Mouse (Mus musculus): ENCODE results near the gene Ttll3. TPM values are rescaled to one million over a fixed set of nuclear protein-coding genes. Genes with fewer than 3 reads are reported as not detected.
A peak's percentile ranks its signal among the peaks of the same experiment; 100 is the strongest.

Gene Ttll3
- polyA plus RNA-seq, 1 experiment from 2014 or later = 10.7 TPM

GRCm38 (mm10) chr6:113441147-113441680 is 52.2 kb downstream of the Ttll3 start:
- Histone ChIP-seq H3K4me3 (replicated peaks) (no peak overlapping the region), H3K9ac (no peak overlapping the region), H3K4me1 (peaks cover 5% of the 10 kb centered on the region), H3K36me3 (0 out of 2 replicates have a peak, but pooled peaks cover 9% of the 10 kb centered on the region), H3K4me2 (replicated peaks) (no peak overlapping the region), H3K27me3 (no peaks in the 10 kb centered on the region), H3K9me3 (replicated peaks) (no peaks in the 10 kb centered on the region), H3K27ac (replicated peaks) (no peak overlapping the region)
- ATAC-seq (ENCODE audit: insufficient number of reproducible peaks, low FRiP score, low TSS enrichment, low read depth) = no peak
- 50% methylated on average over 7 of the region's 7 CpGs for WGBS

- H3K4me1 ChIP-seq = peaks cover 5% of the 10 kb centered on the region
- H3K9ac ChIP-seq = peak overlapping the region; percentile 86
- H3K9me3 ChIP-seq (replicated peaks) = no peaks in the 10 kb centered on the region
- ATAC-seq (ENCODE audit: insufficient number of reproducible peaks, low FRiP score, low TSS enrichment, low read depth) = no peak
- peak overlapping the region; percentile 83 for H3K4me2 ChIP-seq (replicated peaks)
- 38% methylated on average over 9 of the region's 9 CpGs for WGBS
- H3K4me3 ChIP-seq (replicated peaks) = peak overlapping the region; percentile 97
- H3K27ac ChIP-seq (replicated peaks) = peak overlapping the region; percentile 52
- peaks cover 13% of the 10 kb centered on the region for H3K36me3 ChIP-seq
- H3K27me3 ChIP-seq = no peaks in the 10 kb centered on the region
Observed at GRCm38 (mm10) chr6:113442087-113442441, 53.0 kb downstream of the Ttll3 start.

GRCm38 (mm10) chr6:113442442-113443090 is 53.5 kb downstream of the Ttll3 start, which contains the start of gene Jagn1:
Jagn1 (plus strand) TSS chr6:113442569.
- H3K27ac ChIP-seq (replicated peaks) = peak within 1 kb of the TSS; percentile 52
- H3K4me3 ChIP-seq (replicated peaks) = peak within 1 kb of the TSS; percentile 97
- H3K36me3 ChIP-seq = peaks cover 18% of the 10 kb centered on the region
- no peaks in the 10 kb centered on the region for H3K27me3 ChIP-seq
- peaks cover 5% of the 10 kb centered on the region for H3K4me1 ChIP-seq
- H3K9me3 ChIP-seq (replicated peaks) = no peaks in the 10 kb centered on the region
- ATAC-seq (ENCODE audit: insufficient number of reproducible peaks, low FRiP score, low TSS enrichment, low read depth) = peak; percentile 88
- whole genome bisulfite sequencing = under 1% methylated on average over 45 of the region's 45 CpGs
- H3K9ac ChIP-seq = peak within 1 kb of the TSS; percentile 86
- peak within 1 kb of the TSS; percentile 83 for H3K4me2 ChIP-seq (replicated peaks)

- Histone ChIP-seq H3K27ac (replicated peaks) (no peak overlapping the region), H3K4me1 (peaks cover 5% of the 10 kb centered on the region), H3K9ac (peak overlapping the region; percentile 86), H3K4me2 (replicated peaks) (peak overlapping the region; percentile 83), H3K36me3 (peaks cover 23% of the 10 kb centered on the region), H3K4me3 (replicated peaks) (peak overlapping the region; percentile 97), H3K27me3 (no peaks in the 10 kb centered on the region), H3K9me3 (replicated peaks) (no peaks in the 10 kb centered on the region)
- no peak for ATAC-seq (ENCODE audit: insufficient number of reproducible peaks, low FRiP score, low TSS enrichment, low read depth)
- whole genome bisulfite sequencing = 43% methylated on average over 12 of the region's 12 CpGs
Observed at GRCm38 (mm10) chr6:113443091-113443490, 54.0 kb downstream of the Ttll3 start.

GRCm38 (mm10) chr6:113444207-113444965 is 55.3 kb downstream of the Ttll3 start:
- H3K9ac ChIP-seq = no peak overlapping the region
- H3K4me3 ChIP-seq (replicated peaks) = no peak overlapping the region
- peaks cover 35% of the 10 kb centered on the region for H3K36me3 ChIP-seq
- H3K4me2 ChIP-seq (replicated peaks) = no peak overlapping the region
- H3K9me3 ChIP-seq (replicated peaks) = no peaks in the 10 kb centered on the region
- no peak overlapping the region for H3K27ac ChIP-seq (replicated peaks)
- no peaks in the 10 kb centered on the region for H3K27me3 ChIP-seq
- peaks cover 5% of the 10 kb centered on the region for H3K4me1 ChIP-seq
- WGBS = 73% methylated on average over 8 of the region's 8 CpGs
- no peak for ATAC-seq (ENCODE audit: insufficient number of reproducible peaks, low FRiP score, low TSS enrichment, low read depth)

GRCm38 (mm10) chr6:113447639-113448038 is 58.6 kb downstream of the Ttll3 start:
- Histone ChIP-seq H3K4me3 (replicated peaks) (no peak overlapping the region), H3K9me3 (replicated peaks) (no peaks in the 10 kb centered on the region), H3K27ac (replicated peaks) (no peak overlapping the region), H3K4me2 (replicated peaks) (no peak overlapping the region), H3K27me3 (no peaks in the 10 kb centered on the region), H3K9ac (no peak overlapping the region), H3K4me1 (peaks cover 5% of the 10 kb centered on the region), H3K36me3 (peaks cover 35% of the 10 kb centered on the region)
- ATAC-seq (ENCODE audit: insufficient number of reproducible peaks, low FRiP score, low TSS enrichment, low read depth) = no peak
- WGBS = 96% methylated on average over 4 of the region's 4 CpGs

- no peak overlapping the region for H3K4me3 ChIP-seq (replicated peaks)
- H3K27me3 ChIP-seq = no peaks in the 10 kb centered on the region
- H3K36me3 ChIP-seq = peaks cover 24% of the 10 kb centered on the region
- ATAC-seq (ENCODE audit: insufficient number of reproducible peaks, low FRiP score, low TSS enrichment, low read depth) = peak; percentile 67
- H3K9me3 ChIP-seq (replicated peaks) = no peaks in the 10 kb centered on the region
- H3K27ac ChIP-seq (replicated peaks) = no peak overlapping the region
- no peaks in the 10 kb centered on the region for H3K4me1 ChIP-seq
- 61% methylated on average over 2 of the region's 2 CpGs for WGBS
- H3K4me2 ChIP-seq (replicated peaks) = no peak overlapping the region
- no peak overlapping the region for H3K9ac ChIP-seq
Observed at GRCm38 (mm10) chr6:113451839-113452238, 62.8 kb downstream of the Ttll3 start.

- H3K36me3 ChIP-seq = no peaks in the 10 kb centered on the region
- peaks cover 6% of the 10 kb centered on the region for H3K4me1 ChIP-seq
- H3K9me3 ChIP-seq (replicated peaks) = no peaks in the 10 kb centered on the region
- 64% methylated on average over 5 of the region's 5 CpGs for WGBS
- no peaks in the 10 kb centered on the region for H3K27me3 ChIP-seq
- no peak for ATAC-seq (ENCODE audit: insufficient number of reproducible peaks, low FRiP score, low TSS enrichment, low read depth)
- no peak overlapping the region for H3K4me2 ChIP-seq (replicated peaks)
- H3K4me3 ChIP-seq (replicated peaks) = no peak overlapping the region
- no peak overlapping the region for H3K27ac ChIP-seq (replicated peaks)
- no peak overlapping the region for H3K9ac ChIP-seq
Observed at GRCm38 (mm10) chr6:113455007-113455406, 65.9 kb downstream of the Ttll3 start.

GRCm38 (mm10) chr6:113457952-113458534 is 69.0 kb downstream of the Ttll3 start, which contains the start of gene Il17re:
Il17re (plus strand) TSS chr6:113458484.
- peak within 1 kb of the TSS; percentile 44; the same call in 1 of the 2 replicates for H3K27ac ChIP-seq (replicated peaks)
- peak within 1 kb of the TSS; percentile 31 for H3K4me2 ChIP-seq (replicated peaks)
- H3K27me3 ChIP-seq = no peaks in the 10 kb centered on the region
- no peaks in the 10 kb centered on the region for H3K9me3 ChIP-seq (replicated peaks)
- H3K36me3 ChIP-seq = no peaks in the 10 kb centered on the region
- no peak within 1 kb of the TSS for H3K9ac ChIP-seq
- peaks cover 6% of the 10 kb centered on the region for H3K4me1 ChIP-seq
- 42% methylated on average over 10 of the region's 10 CpGs for WGBS
- H3K4me3 ChIP-seq (replicated peaks) = peak within 1 kb of the TSS; percentile 23
- ATAC-seq (ENCODE audit: insufficient number of reproducible peaks, low FRiP score, low TSS enrichment, low read depth) = no peak

GRCm38 (mm10) chr6:113458635-113459034 is 69.6 kb downstream of the Ttll3 start:
- 53% methylated on average over 10 of the region's 10 CpGs for WGBS
- H3K4me3 ChIP-seq (replicated peaks) = peak overlapping the region; percentile 23
- H3K4me2 ChIP-seq (replicated peaks) = peak overlapping the region; percentile 31
- ATAC-seq (ENCODE audit: insufficient number of reproducible peaks, low FRiP score, low TSS enrichment, low read depth) = peak; percentile 63
- no peaks in the 10 kb centered on the region for H3K9me3 ChIP-seq (replicated peaks)
- H3K9ac ChIP-seq = no peak overlapping the region
- peaks cover 6% of the 10 kb centered on the region for H3K4me1 ChIP-seq
- no peaks in the 10 kb centered on the region for H3K27me3 ChIP-seq
- H3K36me3 ChIP-seq = no peaks in the 10 kb centered on the region
- peak overlapping the region; percentile 44; the same call in 1 of the 2 replicates for H3K27ac ChIP-seq (replicated peaks)

- H3K9ac ChIP-seq = no peak overlapping the region
- 60% methylated on average over 7 of the region's 7 CpGs for WGBS
- peaks cover 6% of the 10 kb centered on the region for H3K4me1 ChIP-seq
- H3K9me3 ChIP-seq (replicated peaks) = no peaks in the 10 kb centered on the region
- no peak overlapping the region for H3K4me3 ChIP-seq (replicated peaks)
- no peak overlapping the region for H3K27ac ChIP-seq (replicated peaks)
- H3K27me3 ChIP-seq = no peaks in the 10 kb centered on the region
- ATAC-seq (ENCODE audit: insufficient number of reproducible peaks, low FRiP score, low TSS enrichment, low read depth) = no peak
- no peak overlapping the region for H3K4me2 ChIP-seq (replicated peaks)
- H3K36me3 ChIP-seq = no peaks in the 10 kb centered on the region
Observed at GRCm38 (mm10) chr6:113464040-113464439, 75.0 kb downstream of the Ttll3 start.
